Mouse (Mus musculus): ENCODE data around the gene Brms1.
"Not testable (repeated sequence)": the region's sequence is repeated elsewhere in the genome, so short reads cannot be mapped to it uniquely, and the experiment has no call there.

Gene Brms1

GRCm38 (mm10) chr19:5062446-5062845 lies 21.3 kb downstream of the Brms1 start:
- DNase-seq (ENCODE audit: low read depth, low spot score): no peak

DNA sequence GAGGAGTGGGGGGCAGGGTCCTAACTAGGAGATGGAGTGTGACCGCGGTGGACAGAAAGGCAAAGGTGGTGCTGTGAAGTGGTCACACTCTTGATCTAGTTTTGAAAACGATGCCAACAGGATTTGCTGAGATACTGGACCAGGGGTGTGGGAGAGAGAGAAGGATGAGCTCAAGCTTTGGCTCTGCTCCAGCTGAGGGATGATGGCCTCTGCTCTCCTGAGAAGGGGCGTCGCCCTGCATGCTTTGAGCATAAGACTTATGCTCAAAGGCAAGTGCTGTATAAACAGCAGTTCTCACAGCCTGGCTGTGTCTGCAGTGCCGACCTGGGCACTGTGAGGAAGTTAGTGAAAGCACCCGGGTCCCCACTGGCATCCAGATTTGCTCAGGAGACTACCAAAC lies 23.9 kb downstream of the Brms1 start:
- no peak for DNase-seq (ENCODE audit: low read depth, low spot score)

- DNase-seq (ENCODE audit: low read depth, low spot score): peak; percentile 34
Measured at GRCm38 (mm10) chr19:5067040-5067799, 26.1 kb downstream of the Brms1 start.

DNA sequence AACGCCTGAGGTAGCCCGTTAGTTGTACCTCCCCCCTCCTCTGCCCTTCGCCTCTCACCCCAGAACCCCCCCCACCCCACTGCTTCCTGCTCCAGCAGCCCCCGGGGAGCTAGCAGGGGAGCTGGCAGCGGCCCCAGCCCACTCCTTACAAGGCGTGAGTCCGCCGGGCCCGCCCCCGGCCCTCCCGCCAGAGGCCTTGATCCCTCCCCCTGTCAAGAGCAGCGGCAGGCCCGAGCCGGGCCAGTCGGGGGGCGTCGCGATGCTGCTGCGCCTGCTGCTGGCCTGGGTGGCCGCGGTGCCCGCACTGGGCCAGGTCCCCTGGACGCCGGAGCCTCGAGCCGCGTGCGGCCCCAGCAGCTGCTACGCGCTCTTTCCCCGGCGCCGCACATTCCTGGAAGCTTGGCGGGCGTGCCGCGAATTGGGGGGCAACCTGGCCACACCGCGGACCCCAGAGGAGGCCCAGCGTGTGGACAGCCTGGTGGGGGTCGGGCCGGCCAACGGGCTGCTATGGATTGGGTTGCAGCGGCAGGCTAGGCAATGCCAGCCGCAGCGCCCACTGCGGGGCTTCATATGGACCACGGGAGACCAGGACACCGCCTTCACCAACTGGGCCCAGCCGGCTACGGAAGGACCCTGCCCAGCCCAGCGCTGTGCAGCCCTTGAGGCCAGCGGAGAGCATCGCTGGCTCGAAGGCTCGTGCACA lies 26.9 kb downstream of the Brms1 start, which contains the start of gene Cd248:
Gene Cd248 (plus strand): TSS at position 212 of the 703 bp plus-strand sequence.
- no peak for DNase-seq (ENCODE audit: low read depth, low spot score)

DNA sequence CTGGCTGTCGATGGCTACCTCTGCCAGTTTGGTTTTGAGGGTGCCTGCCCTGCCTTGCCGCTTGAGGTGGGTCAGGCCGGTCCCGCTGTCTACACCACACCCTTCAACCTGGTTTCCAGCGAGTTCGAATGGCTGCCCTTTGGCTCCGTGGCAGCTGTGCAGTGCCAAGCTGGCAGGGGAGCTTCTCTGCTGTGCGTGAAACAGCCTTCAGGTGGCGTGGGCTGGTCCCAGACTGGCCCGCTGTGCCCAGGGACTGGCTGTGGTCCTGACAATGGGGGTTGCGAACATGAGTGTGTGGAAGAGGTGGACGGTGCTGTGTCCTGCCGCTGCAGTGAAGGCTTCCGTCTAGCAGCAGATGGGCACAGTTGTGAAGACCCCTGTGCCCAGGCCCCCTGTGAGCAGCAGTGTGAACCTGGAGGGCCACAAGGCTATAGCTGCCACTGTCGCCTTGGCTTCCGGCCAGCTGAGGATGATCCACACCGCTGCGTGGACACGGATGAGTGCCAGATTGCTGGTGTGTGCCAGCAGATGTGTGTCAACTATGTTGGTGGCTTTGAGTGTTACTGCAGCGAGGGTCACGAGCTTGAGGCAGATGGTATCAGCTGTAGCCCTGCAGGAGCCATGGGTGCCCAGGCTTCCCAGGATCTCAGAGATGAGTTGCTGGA lies 27.5 kb downstream of the Brms1 start:
- DNase-seq (ENCODE audit: low read depth, low spot score): no peak

DNA sequence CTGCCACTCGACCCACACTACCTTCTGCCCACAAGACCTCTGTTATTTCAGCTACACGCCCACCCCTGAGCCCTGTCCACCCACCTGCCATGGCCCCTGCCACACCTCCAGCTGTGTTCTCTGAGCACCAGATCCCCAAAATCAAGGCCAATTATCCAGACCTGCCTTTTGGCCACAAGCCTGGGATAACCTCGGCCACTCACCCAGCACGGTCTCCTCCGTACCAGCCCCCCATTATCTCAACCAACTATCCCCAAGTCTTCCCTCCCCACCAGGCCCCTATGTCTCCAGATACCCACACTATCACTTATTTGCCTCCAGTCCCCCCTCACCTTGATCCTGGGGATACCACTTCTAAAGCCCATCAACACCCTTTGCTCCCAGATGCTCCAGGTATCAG lies 28.3 kb downstream of the Brms1 start:
- DNase-seq (ENCODE audit: low read depth, low spot score): no peak

DNA sequence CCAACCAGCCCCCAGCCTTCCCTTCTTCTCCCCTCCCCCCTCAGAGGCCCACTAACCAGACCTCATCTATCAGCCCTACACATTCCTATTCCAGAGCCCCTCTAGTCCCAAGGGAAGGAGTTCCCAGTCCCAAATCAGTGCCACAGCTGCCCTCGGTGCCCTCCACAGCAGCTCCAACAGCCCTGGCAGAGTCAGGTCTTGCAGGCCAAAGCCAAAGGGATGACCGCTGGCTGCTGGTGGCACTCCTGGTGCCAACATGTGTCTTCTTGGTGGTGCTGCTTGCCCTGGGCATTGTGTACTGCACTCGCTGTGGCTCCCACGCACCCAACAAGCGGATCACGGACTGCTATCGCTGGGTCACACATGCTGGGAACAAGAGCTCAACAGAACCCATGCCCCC lies 28.8 kb downstream of the Brms1 start:
- no peak for DNase-seq (ENCODE audit: low read depth, low spot score)

GRCm38 (mm10) chr19:5071077-5071476 lies 29.9 kb downstream of the Brms1 start:
- no peak for DNase-seq (ENCODE audit: low read depth, low spot score)

GRCm38 (mm10) chr19:5071545-5072369 lies 30.6 kb downstream of the Brms1 start:
- DNase-seq (ENCODE audit: low read depth, low spot score): peak; percentile 95

- DNase-seq (ENCODE audit: low read depth, low spot score): peak; percentile 88
Measured at GRCm38 (mm10) chr19:5072389-5073019, 31.4 kb downstream of the Brms1 start.

DNA sequence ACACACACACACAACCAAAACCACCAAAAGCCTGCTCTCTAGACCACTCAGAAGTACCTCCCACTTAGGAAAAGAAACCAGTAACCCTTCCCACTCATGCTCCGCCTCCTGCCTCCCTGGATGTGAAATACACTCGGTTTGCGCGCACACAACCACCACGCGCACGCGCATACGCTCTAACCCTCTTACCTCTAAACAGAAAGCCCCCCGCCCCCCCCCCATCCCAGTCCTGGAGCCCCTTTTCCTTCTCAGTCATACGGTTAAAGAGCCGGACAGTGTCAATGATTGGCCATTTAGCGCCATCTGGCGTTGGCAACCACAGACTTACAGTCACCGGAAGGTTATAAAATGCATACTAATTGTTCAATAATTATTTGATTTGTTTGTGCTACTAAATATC lies 31.9 kb downstream of the Brms1 start:
- peak; percentile 90 for DNase-seq (ENCODE audit: low read depth, low spot score)

DNA sequence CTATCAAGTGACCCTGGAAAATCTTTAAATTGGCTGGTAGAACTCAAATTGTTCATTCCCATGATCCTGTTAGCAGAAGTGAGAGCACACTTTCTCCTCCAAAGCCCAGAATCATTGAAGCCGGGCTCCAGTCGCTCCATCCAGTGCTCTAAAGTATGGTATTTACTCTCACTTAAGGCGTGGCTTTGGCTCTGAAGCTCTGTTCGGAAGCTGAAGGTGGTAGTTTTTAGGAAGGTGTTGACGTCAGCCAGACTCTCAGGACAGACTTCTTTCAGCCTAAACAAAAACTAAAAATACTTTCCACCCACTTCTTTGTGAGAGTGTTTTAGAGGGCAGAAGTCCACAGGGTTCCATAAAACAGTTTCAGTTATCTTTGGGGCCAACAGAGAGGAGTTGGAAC lies 32.4 kb downstream of the Brms1 start:
- DNase-seq (ENCODE audit: low read depth, low spot score): no peak

DNA sequence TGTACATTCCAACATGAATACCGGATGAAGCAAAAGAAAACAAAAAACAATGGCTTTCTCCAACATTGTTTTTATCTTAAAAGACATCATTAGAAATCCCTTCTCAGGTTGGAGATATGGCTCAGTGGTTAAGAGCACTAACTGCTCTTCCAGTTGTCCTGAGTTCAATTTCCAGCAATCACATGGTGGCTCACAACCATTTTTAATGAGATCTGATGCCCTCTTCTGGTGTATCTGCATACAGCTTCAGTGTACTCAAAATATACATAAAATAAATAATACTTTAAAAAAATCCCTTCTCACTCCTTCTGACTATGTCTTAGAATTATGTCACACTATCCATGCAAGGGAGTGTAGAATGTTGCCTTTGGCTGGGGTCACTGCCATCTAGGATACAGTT lies 38.1 kb downstream of the Brms1 start:
- no peak for DNase-seq (ENCODE audit: low read depth, low spot score)

GRCm38 (mm10) chr19:5082005-5082404 lies 40.9 kb downstream of the Brms1 start:
- no peak for DNase-seq (ENCODE audit: low read depth, low spot score)

DNA sequence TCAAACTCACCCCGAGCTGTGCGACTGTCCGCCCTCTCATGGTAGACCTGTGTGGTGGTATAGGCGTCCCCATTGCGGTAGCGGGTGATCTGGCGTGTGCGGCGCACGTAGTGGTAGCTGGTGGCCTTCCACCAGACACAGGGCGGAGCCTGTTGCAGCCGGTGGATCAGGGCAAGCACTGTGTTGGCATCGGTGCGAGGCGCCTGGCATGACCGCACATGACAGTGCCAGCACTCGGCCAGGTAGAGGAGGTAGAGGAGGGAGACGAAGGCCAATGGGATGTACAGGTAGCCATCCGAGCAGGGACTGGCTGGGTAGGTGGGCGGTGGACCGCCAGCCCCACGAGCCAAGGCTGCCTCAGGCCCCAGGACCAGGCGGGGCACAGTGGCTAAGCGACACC lies 41.4 kb downstream of the Brms1 start:
- no peak for DNase-seq (ENCODE audit: low read depth, low spot score)

DNA sequence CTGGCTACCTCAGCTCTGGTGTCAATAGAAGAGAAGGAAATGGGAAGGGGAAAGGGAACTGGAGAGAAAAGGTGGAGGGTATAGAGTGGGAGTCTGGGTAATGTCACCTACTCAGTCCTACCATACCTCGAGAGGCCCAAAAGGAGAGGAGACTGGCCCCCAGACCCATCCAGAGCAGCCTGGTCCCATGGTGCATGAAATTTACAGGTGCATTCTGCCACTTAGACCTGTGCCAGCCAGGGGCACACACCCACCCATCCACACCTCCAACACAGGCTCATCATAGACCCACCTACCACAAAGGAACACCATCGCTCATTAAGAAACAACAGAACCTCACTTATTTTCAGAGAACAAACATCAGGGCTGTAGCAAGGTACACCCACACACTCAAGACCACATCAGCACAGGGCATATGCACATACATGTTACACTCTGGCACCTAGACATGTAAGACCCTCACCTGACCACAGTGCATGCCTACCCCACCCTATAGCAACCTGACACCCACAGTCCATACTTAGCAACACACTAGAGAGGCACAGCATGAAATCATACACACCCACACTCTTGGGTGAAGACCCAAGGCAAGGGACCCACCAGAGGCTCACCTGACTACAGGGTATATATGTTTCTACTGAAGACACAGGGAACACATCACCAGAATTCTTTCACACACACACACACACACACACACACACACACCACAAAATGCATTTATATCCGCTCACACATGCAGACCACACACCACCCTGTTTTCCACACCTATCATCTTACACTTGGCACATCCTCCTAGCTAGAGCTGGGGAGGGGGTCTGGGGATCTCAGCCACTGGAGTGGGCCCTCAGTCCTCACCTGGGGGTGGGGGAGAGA lies 43.0 kb downstream of the Brms1 start:
- DNase-seq (ENCODE audit: low read depth, low spot score): no peak

- no peak for DNase-seq (ENCODE audit: low read depth, low spot score)
Measured at GRCm38 (mm10) chr19:5084834-5085144, 43.6 kb downstream of the Brms1 start.

DNA sequence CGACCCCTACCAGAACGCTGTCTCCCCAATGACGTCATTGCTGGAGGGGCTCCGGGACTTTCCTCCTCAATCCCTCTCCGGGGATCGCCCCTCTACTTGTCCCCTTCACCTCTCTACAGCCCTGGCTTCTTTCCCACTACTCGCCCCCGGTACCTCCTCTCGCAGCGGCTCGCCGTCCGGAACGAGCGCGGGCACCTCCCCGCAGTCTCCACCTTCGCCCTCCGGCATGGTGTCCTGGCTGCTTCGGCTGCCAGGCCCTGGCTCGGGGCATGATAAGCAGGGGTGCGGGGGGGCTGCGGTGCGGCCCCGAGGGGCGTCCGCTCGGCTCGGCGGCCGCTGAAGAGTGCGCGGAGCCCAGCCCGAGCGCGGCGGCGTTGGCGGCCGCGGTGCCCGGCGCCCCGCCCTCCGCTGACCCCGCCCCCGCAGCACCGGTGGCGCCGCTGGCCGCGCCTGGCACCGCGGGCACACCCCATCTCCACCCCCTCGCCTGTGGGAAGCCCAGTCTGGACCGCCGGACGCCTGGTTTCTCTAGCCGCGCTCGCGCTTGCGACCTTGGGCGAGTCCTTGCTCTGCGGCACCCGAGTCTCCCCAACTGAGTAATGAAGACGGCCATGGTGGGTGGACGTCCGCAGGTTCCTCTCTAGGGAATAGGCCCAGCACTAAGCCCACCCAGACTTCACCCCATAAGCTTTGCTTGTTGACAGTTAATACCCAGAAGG lies 44.1 kb downstream of the Brms1 start, which contains the start of gene Tmem151a:
Gene Tmem151a (minus strand): TSS at position 387 of the 719 bp plus-strand sequence.
- DNase-seq (ENCODE audit: low read depth, low spot score): no peak

DNA sequence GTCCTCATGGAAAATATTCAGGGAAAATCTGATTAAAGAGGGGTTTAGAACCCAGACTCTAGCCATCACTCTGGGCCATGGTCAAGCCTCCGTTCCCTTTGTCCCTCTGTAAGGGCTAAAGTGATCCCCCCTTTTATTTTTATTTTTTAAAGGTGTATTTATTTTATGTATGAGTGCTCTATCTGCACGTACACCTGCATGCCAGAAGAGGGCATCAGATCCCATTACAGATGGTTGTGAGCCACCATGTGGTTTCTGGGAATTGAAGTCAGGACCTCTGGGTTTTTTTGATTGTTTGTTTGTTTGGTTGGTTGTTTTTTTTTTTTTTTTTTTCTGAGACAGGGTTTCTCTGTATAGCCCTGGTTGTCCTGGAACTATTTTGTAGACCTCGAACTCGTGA lies 45.4 kb downstream of the Brms1 start:
- not testable (repeated sequence) for DNase-seq (ENCODE audit: low read depth, low spot score)
